Comparison of ENCODE assay signal across 28 mouse cellular contexts in genomic region chr3:28726356-28726755, GRCm38 (mm10). TPM values are rescaled to one million over a fixed set of nuclear protein-coding genes. Genes with fewer than 3 reads are reported as not detected.
A peak's percentile ranks its signal among the peaks of the same experiment; 100 is the strongest.
DNase-seq lines count a peak whose midpoint lies in the region; ATAC-seq and TF ChIP-seq lines count a peak whose summit lies in the region.
"Had no signal": no experiment of that assay in that cellular context is flagged by ENCODE, and none has a peak within 500 bp of the region (broad histone marks: within the 10 kb centered on the region; RNA-seq: fewer than 3 reads in every experiment).

No protein-coding gene starts in this region.

- no peak for TF ChIP-seq EP300 in heart, adult 2 months (IDR thresholded peaks at IDR 0.05; ENCODE audit: insufficient read depth, low read depth, low read length)

- no peak for TF ChIP-seq CTCF in heart, adult 2 months (IDR thresholded peaks at IDR 0.05)

- no peak overlapping the region for H3K4me2 ChIP-seq in liver, embryonic 16.5 days (ENCODE audit: low read depth, low read length)
- no peak overlapping the region for H3K4me2 ChIP-seq in midbrain, embryonic 11.5 days
- no peak overlapping the region for H3K4me2 ChIP-seq in midbrain, embryonic 15.5 days
- H3K4me2 ChIP-seq: embryonic facial prominence, embryonic 13.5 days; embryonic facial prominence, embryonic 15.5 days; forebrain, embryonic 12.5 days had no signal

- ATAC-seq in liver, embryonic 16.5 days (ENCODE audit: low read depth): no peak
- ATAC-seq in midbrain, embryonic 11.5 days (ENCODE audit: low FRiP score): no peak
- no peak for ATAC-seq in midbrain, embryonic 15.5 days (replicated peaks)
- ATAC-seq: activated CD4-positive, CD25-positive, alpha-beta regulatory T cell, adult 4 months; CD4-positive, CD25-positive, alpha-beta regulatory T cell, adult 4 months; forebrain, embryonic 14.5 days; forebrain, embryonic 16.5 days; Patski had no signal

- no peak for TF ChIP-seq POLR2A in heart, adult 2 months (IDR thresholded peaks at IDR 0.05; ENCODE audit: insufficient read depth, low read depth, low read length)

- H3K4me3 ChIP-seq in heart, adult 2 months: no peak overlapping the region
- no peak overlapping the region for H3K4me3 ChIP-seq in liver, embryonic 16.5 days (ENCODE audit: low read depth, low read length)
- H3K4me3 ChIP-seq in midbrain, embryonic 11.5 days (ENCODE audit: low read depth, low read length): no peak overlapping the region
- no peak overlapping the region for H3K4me3 ChIP-seq in midbrain, embryonic 15.5 days
- H3K4me3 ChIP-seq: embryonic facial prominence, embryonic 13.5 days; embryonic facial prominence, embryonic 15.5 days; erythroblast, embryonic 14.5 days; forebrain, embryonic 10.5 days; forebrain, embryonic 12.5 days had no signal

- no peak overlapping the region for H3K27ac ChIP-seq in heart, adult 2 months
- H3K27ac ChIP-seq in liver, embryonic 16.5 days (ENCODE audit: low read length): peak overlapping the region; percentile 58; the same call in 1 of the 2 replicates
- no peak overlapping the region for H3K27ac ChIP-seq in midbrain, embryonic 11.5 days (ENCODE audit: low read depth, low read length)
- H3K27ac ChIP-seq in midbrain, embryonic 15.5 days: no peak overlapping the region
- H3K27ac ChIP-seq: embryonic facial prominence, embryonic 13.5 days; embryonic facial prominence, embryonic 15.5 days; forebrain, embryonic 10.5 days; forebrain, embryonic 12.5 days had no signal

- H3K36me3 ChIP-seq in heart, adult 2 months (ENCODE audit: control insufficient read depth, insufficient read depth, low read length): no peaks in the 10 kb centered on the region
- H3K36me3 ChIP-seq in liver, embryonic 16.5 days (ENCODE audit: control insufficient read depth, insufficient read depth): no peaks in the 10 kb centered on the region
- no peaks in the 10 kb centered on the region for H3K36me3 ChIP-seq in midbrain, embryonic 11.5 days (ENCODE audit: control insufficient read depth, insufficient read depth, low read length)
- H3K36me3 ChIP-seq in midbrain, embryonic 15.5 days (replicated peaks): no peaks in the 10 kb centered on the region
- H3K36me3 ChIP-seq: embryonic facial prominence, embryonic 13.5 days; embryonic facial prominence, embryonic 15.5 days; forebrain, embryonic 10.5 days; forebrain, embryonic 12.5 days had no signal

- H3K9ac ChIP-seq in heart, adult 2 months (ENCODE audit: low read depth, low read length): no peak overlapping the region
- no peak overlapping the region for H3K9ac ChIP-seq in liver, embryonic 16.5 days (ENCODE audit: low read depth, low read length)
- no peak overlapping the region for H3K9ac ChIP-seq in midbrain, embryonic 11.5 days (ENCODE audit: low read length)
- no peak overlapping the region for H3K9ac ChIP-seq in midbrain, embryonic 15.5 days
- H3K9ac ChIP-seq: embryonic facial prominence, embryonic 13.5 days; embryonic facial prominence, embryonic 15.5 days; forebrain, embryonic 12.5 days had no signal

- H3K27me3 ChIP-seq in heart, adult 2 months (ENCODE audit: control insufficient read depth, insufficient read depth, low read length): no peaks in the 10 kb centered on the region
- no peaks in the 10 kb centered on the region for H3K27me3 ChIP-seq in liver, embryonic 16.5 days (ENCODE audit: control insufficient read depth, insufficient read depth, low read depth, low read length)
- no peaks in the 10 kb centered on the region for H3K27me3 ChIP-seq in midbrain, embryonic 11.5 days (ENCODE audit: control insufficient read depth, insufficient read depth, low read length)
- no peaks in the 10 kb centered on the region for H3K27me3 ChIP-seq in midbrain, embryonic 15.5 days (replicated peaks)
- H3K27me3 ChIP-seq: CH12.LX; embryonic facial prominence, embryonic 13.5 days; embryonic facial prominence, embryonic 15.5 days; forebrain, embryonic 12.5 days; Patski had no signal

- no peaks in the 10 kb centered on the region for H3K79me2 ChIP-seq in heart, adult 2 months (replicated peaks; ENCODE audit: control insufficient read depth, insufficient read depth, low read length)

- peak; percentile 80 for DNase-seq in heart, adult 11 months
- DNase-seq in heart, adult 2 months: no peak
- DNase-seq in liver: no peak
- peak; percentile 54 for DNase-seq in midbrain, embryonic 11.5 days (ENCODE audit: low spot score, missing footprints)
- DNase-seq: adrenal gland, adult 8-10 months; adrenal gland, postnatal 14 days; adrenal gland, postnatal 36 days; B cell, adult 2 months; cerebellum, adult 11-12 months; cerebellum, adult 2 months; cerebellum, adult 9-10 months; cerebellum, postnatal 10 days; cerebellum, postnatal 25 days had no signal

- intact Hi-C loops in heart, adult 2 months (cut with DNase I): no loop called here

- peaks cover 2% of the 10 kb centered on the region; the same call in 1 of the 2 replicates for H3K4me1 ChIP-seq in heart, adult 2 months (ENCODE audit: control insufficient read depth, insufficient read depth, low read length)
- H3K4me1 ChIP-seq in liver, embryonic 16.5 days (ENCODE audit: control insufficient read depth, low read depth, low read length): peaks cover 2% of the 10 kb centered on the region; the same call in 1 of the 2 replicates
- no peaks in the 10 kb centered on the region for H3K4me1 ChIP-seq in midbrain, embryonic 11.5 days (ENCODE audit: control insufficient read depth, insufficient read depth, low read length)
- H3K4me1 ChIP-seq in midbrain, embryonic 15.5 days: no peaks in the 10 kb centered on the region
- H3K4me1 ChIP-seq: embryonic facial prominence, embryonic 13.5 days; embryonic facial prominence, embryonic 15.5 days; forebrain, embryonic 10.5 days; forebrain, embryonic 12.5 days had no signal

- 92% methylated on average over 7 of the region's 7 CpGs for WGBS in heart, adult 2 months
- WGBS in liver, embryonic 16.5 days (ENCODE audit: insufficient replicate concordance): 83% methylated on average over 7 of the region's 7 CpGs
- WGBS in midbrain, embryonic 11.5 days: 97% methylated on average over 7 of the region's 7 CpGs
- 97% methylated on average over 7 of the region's 7 CpGs for WGBS in midbrain, embryonic 15.5 days

- no peaks in the 10 kb centered on the region for H3K9me3 ChIP-seq in liver, embryonic 16.5 days (replicated peaks; ENCODE audit: control insufficient read depth, low read length)
- no peaks in the 10 kb centered on the region for H3K9me3 ChIP-seq in midbrain, embryonic 11.5 days (ENCODE audit: control insufficient read depth, low read length)
- H3K9me3 ChIP-seq in midbrain, embryonic 15.5 days: no peaks in the 10 kb centered on the region
- H3K9me3 ChIP-seq: embryonic facial prominence, embryonic 13.5 days; embryonic facial prominence, embryonic 15.5 days; forebrain, embryonic 10.5 days; forebrain, embryonic 12.5 days; G1E had no signal

RNA-seq across cellular contexts. Expression of gene Slc2a2, which starts 28.7 kb away (rescaled TPM):
- under 1 TPM in 1 of 2 experiments, not detected in 1; 0.05 TPM for total RNA-seq in heart, adult 2 months (2021)
- polyA plus RNA-seq in heart, adult 2 months (2012; rRNA removed): 0.14 and 0.35 TPM in 2 replicates
- polyA plus RNA-seq in liver, embryonic 16.5 days (2015; fragmentation: Nextera tagmentation; extraction: Ambion mirVana): 48.4 and 49.4 TPM in 2 replicates
- not detected in 2 replicates for polyA plus RNA-seq in midbrain, embryonic 11.5 days (2014; fragmentation: Nextera tagmentation; extraction: Ambion mirVana)
- polyA plus RNA-seq in midbrain, embryonic 15.5 days (2015; fragmentation: Nextera tagmentation; extraction: Ambion mirVana): 0.10 TPM in 1 of 2 replicates, not detected in the other
- total RNA-seq: adrenal gland, postnatal 36 days; CH12.LX had no signal
- polyA plus RNA-seq: CD4-positive, CD25-positive, alpha-beta regulatory T cell, adult 4 months; embryonic facial prominence, embryonic 11.5 days; forebrain, embryonic 12.5 days; forebrain, embryonic 14.5 days; forebrain, embryonic 16.5 days had no signal

RNA-seq across cellular contexts. Expression of gene Eif5a2, which starts 54.7 kb away (rescaled TPM):
- total RNA-seq in heart, adult 2 months (2021): 1 to 10 TPM in 1 of 2 experiments, under 1 TPM in 1; 0.89 to 1.0 TPM
- 0.57 and 1.3 TPM in 2 replicates for polyA plus RNA-seq in heart, adult 2 months (2012; rRNA removed)
- polyA plus RNA-seq in liver, embryonic 16.5 days (2015; fragmentation: Nextera tagmentation; extraction: Ambion mirVana): 4.8 and 5.6 TPM in 2 replicates
- polyA plus RNA-seq in midbrain, embryonic 11.5 days (2014; fragmentation: Nextera tagmentation; extraction: Ambion mirVana): 18.0 and 20.7 TPM in 2 replicates
- 8.3 and 8.9 TPM in 2 replicates for polyA plus RNA-seq in midbrain, embryonic 15.5 days (2015; fragmentation: Nextera tagmentation; extraction: Ambion mirVana)
- total RNA-seq: CH12.LX had no signal

Comparison
In these comparisons a context has a peak if more than half of its experiments do, and no peak if none do; other contexts are left out.
1. DNase-seq: peak in heart, adult 11 months (single experiment) and midbrain, embryonic 11.5 days (single experiment); none in heart, adult 2 months (0 of 2) and liver (single experiment).
2. RNA of gene Slc2a2, which starts 28.7 kb away (polyA plus RNA-seq): 48.4 to 49.4 TPM in liver, embryonic 16.5 days; 0.14 to 0.35 TPM in heart, adult 2 months, 0.10 TPM in midbrain, embryonic 15.5 days and not detected in midbrain, embryonic 11.5 days; every median in the first group is over 10 times any median in the second.